Mouse (Mus musculus): ENCODE data around the gene Ube2f. TPM values are rescaled to one million over a fixed set of nuclear protein-coding genes. Genes with fewer than 3 reads are reported as not detected.

Ube2f gene
- polyA plus RNA-seq, 1 experiment from 2014 or later, result 71.6 TPM

DNA sequence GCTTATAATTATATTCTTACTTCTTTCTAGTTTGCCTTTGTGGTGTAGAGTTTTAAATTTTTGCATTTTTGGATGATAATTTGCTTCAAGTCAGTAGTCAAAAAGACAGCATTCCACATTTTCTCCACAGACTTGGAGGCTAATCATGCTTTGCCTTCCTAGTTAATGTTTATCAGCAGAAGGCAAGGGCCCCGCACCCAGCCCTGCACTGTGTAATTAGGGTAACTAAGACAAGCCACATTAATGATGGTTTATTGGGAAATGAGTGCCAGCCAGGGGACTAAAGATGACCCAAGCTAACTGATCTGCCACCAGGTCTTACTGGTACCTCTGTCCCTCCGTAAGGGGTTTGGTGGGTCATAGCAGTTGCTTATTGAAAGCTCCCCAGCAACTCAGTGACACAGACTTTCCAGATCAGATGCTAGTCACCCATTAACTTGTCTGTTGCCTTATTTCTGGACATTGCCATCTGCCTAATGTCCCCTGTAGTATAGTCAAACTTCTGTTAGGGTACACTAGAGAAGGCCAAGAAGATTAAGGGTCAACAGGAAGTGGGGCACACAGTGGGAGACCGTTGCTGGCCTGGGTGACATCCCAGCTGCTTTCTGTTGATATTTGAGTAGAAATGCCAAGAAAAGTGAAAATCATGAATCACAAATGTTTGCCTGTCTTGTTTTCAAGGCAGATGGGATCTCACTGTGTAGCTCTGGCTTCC is 51.3 kb downstream of the Ube2f start:
- Histone ChIP-seq H3K9me3 (replicated peaks) (no peaks in the 10 kb centered on the region), H3K4me3 (no peak overlapping the region), H3K27me3 (replicated peaks) (no peaks in the 10 kb centered on the region), H3K9ac (peak overlapping the region; percentile 22; the same call in 1 of the 2 replicates), H3K36me3 (peaks cover 57% of the 10 kb centered on the region), H3K4me2 (peak overlapping the region; percentile 31), H3K4me1 (peaks cover 45% of the 10 kb centered on the region), H3K27ac (peak overlapping the region; percentile 52)
- WGBS (ENCODE audit: insufficient replicate concordance), result 54% methylated on average over 3 of the region's 3 CpGs
- ATAC-seq, result no peak

DNA sequence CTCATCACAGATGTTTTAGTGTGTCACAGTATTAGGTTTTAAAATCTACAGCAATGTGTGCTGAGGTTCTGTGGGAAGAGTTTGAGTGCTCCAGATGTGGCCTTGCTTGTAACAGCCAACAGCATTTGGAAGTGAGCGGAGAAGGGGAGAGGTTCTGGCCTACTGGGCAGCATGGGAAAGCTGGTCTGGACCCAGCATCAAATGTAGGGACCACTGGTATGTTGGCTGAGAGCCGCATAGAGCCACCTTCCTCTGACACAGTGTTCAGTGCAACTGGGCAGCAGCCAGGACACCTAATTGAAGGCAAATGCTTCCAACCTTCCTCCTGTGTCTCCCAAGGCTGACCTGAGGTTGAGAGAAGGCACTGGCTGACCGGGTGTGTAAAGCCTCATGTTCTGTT is 51.9 kb downstream of the Ube2f start:
- Histone ChIP-seq H3K9me3 (replicated peaks) (no peaks in the 10 kb centered on the region), H3K36me3 (peaks cover 64% of the 10 kb centered on the region), H3K4me1 (peaks cover 45% of the 10 kb centered on the region), H3K9ac (no peak overlapping the region), H3K4me3 (no peak overlapping the region), H3K27ac (peak overlapping the region; percentile 52), H3K27me3 (replicated peaks) (no peaks in the 10 kb centered on the region), H3K4me2 (peak overlapping the region; percentile 31; the same call in 1 of the 2 replicates)
- ATAC-seq, result no peak
- WGBS (ENCODE audit: insufficient replicate concordance), result 77% methylated on average over 3 of the region's 3 CpGs

DNA sequence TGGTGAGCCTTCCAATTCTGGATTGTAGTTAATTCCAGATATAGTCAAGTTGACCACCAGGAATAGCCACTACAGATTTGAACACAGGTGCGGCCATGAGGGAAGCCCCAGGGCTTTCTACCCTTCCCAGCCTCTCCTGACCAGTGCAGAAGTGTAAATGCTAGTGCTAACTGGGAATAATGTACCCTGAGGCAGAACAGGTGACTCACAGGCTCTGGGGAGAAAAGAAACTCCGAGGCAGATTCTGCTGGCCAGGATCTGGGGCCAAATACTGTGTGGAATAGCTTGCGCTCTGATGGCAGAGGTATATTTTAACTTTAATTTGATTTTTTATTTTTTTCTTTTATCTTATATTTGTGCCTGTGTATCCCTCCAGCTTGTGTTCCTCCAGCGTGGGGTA is 54.5 kb downstream of the Ube2f start:
- H3K4me3 ChIP-seq, result no peak overlapping the region
- WGBS (ENCODE audit: insufficient replicate concordance), result 89% methylated on average over 4 of the region's 4 CpGs
- no peaks in the 10 kb centered on the region for H3K27me3 ChIP-seq (replicated peaks)
- H3K4me1 ChIP-seq, result peaks cover 32% of the 10 kb centered on the region
- H3K36me3 ChIP-seq, result peaks cover 90% of the 10 kb centered on the region
- H3K27ac ChIP-seq, result no peak overlapping the region
- no peak for ATAC-seq
- no peak overlapping the region for H3K4me2 ChIP-seq
- H3K9me3 ChIP-seq (replicated peaks), result no peaks in the 10 kb centered on the region
- H3K9ac ChIP-seq, result no peak overlapping the region

DNA sequence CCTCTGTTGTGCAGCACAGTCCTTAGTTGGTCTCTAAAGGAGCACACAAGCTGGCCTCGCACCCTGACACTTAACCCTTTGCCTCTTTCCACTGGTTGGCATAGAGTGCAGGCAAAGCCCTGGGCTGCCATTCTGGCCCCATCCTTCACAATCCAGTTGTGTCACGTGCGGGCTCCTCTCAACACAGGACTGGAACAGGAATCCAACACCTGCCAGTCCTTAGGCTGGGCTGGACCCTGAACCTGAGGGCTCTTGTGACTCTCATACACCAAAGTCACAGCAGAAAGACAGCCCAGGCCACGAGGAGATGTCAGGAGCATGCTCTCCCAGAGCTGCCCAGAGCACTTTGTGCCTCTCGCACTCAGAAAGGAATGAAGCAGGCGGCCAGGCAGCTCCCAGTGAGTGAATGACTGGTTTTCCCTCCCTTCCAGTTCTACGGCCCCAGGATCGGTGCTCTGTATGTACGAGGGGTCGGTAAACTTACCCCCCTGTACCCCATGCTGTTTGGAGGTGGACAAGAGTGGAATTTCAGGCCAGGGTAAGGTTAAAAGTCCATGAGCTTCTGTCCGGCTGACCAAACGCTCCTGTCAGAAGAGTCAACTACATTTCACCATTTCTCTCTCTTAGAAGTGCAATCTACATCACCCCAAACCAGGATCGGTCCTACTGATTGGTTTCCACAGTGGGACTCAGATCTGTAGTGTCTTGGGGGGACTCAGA is 59.4 kb downstream of the Ube2f start:
- H3K4me2 ChIP-seq, result no peak overlapping the region
- peaks cover 89% of the 10 kb centered on the region for H3K36me3 ChIP-seq
- WGBS (ENCODE audit: insufficient replicate concordance), result 85% methylated on average over 13 of the region's 13 CpGs
- H3K9me3 ChIP-seq (replicated peaks), result no peaks in the 10 kb centered on the region
- no peak overlapping the region for H3K4me3 ChIP-seq
- no peaks in the 10 kb centered on the region for H3K4me1 ChIP-seq
- no peak overlapping the region for H3K9ac ChIP-seq
- no peaks in the 10 kb centered on the region for H3K27me3 ChIP-seq (replicated peaks)
- ATAC-seq, result peak; percentile 14; the same call in 1 of the 2 replicates
- no peak overlapping the region for H3K27ac ChIP-seq

DNA sequence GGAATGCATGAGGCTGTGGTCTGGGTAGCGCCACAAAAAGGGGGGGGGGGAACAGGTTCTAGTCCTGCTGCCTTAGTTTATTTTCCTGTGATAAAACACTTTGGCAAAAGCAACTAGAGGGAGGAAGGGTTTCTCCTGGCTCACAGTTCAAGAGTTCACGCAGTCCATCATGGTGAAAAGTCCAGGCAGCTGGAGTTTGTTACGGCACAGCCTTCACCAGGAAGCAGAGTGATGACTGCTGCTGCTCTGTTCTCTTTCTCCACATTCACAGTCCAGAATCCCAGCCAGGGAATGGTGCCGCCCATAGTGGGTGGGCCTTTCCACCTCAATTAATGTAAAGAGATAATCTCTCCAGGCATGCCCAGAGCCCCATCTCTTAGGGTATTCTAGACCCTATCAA is 62.2 kb downstream of the Ube2f start:
- H3K9me3 ChIP-seq (replicated peaks), result no peaks in the 10 kb centered on the region
- no peak overlapping the region for H3K9ac ChIP-seq
- 85% methylated on average over 4 of the region's 4 CpGs for WGBS (ENCODE audit: insufficient replicate concordance)
- no peak overlapping the region for H3K4me2 ChIP-seq
- H3K27ac ChIP-seq, result no peak overlapping the region
- H3K27me3 ChIP-seq (replicated peaks), result no peaks in the 10 kb centered on the region
- peaks cover 78% of the 10 kb centered on the region for H3K36me3 ChIP-seq
- no peak overlapping the region for H3K4me3 ChIP-seq
- no peaks in the 10 kb centered on the region for H3K4me1 ChIP-seq
- no peak for ATAC-seq

DNA sequence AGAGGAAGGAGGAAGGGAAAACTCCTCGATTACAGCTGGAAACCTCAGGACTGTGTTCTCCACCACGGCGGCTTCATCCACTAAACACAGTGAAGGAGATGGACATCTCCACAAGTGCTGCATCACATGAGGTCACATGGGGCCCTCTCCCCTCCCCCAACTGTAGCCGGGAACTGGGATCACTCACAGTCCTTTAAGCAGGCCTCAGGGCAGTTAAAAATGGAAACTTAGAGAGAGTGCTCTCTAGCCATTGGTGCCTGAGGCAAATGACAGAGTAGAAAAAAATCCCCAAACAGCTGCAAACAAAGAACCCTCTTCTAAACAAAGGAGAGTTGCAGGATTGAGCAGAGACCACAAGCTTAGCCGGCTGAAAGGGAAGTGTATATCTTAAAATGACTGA is 63.1 kb downstream of the Ube2f start:
- Histone ChIP-seq H3K9me3 (replicated peaks) (no peaks in the 10 kb centered on the region), H3K27ac (no peak overlapping the region), H3K4me3 (no peak overlapping the region), H3K4me2 (no peak overlapping the region), H3K27me3 (replicated peaks) (no peaks in the 10 kb centered on the region), H3K4me1 (no peaks in the 10 kb centered on the region), H3K9ac (no peak overlapping the region), H3K36me3 (peaks cover 68% of the 10 kb centered on the region)
- WGBS (ENCODE audit: insufficient replicate concordance), result 73% methylated on average over 5 of the region's 5 CpGs
- no peak for ATAC-seq

DNA sequence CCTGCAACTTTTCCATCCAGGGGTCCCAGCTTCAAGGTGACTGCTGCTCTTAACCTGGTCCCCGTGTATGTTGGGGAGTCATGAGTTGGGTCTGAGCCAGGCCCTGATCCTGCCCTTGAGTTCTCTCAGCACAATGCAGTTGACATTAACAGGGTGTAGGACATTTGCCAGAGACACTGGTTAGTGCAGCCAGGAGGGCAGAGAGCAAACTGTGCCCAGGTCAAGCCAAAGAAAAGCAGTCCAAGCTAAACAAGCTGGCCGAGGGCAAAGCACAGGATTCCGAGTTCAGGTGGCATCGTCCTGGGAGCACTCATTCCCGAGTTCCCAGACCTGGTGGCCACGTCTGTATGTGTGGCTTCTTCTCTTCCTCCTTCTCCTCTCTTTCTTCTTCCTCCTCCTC is 67.6 kb downstream of the Ube2f start:
- H3K9me3 ChIP-seq (replicated peaks), result no peaks in the 10 kb centered on the region
- peaks cover 33% of the 10 kb centered on the region for H3K36me3 ChIP-seq
- 67% methylated on average over 6 of the region's 6 CpGs for WGBS (ENCODE audit: insufficient replicate concordance)
- peaks cover 15% of the 10 kb centered on the region for H3K4me1 ChIP-seq
- no peak for ATAC-seq
- no peak overlapping the region for H3K27ac ChIP-seq
- no peak overlapping the region for H3K4me2 ChIP-seq
- H3K27me3 ChIP-seq (replicated peaks), result no peaks in the 10 kb centered on the region
- H3K4me3 ChIP-seq, result no peak overlapping the region
- no peak overlapping the region for H3K9ac ChIP-seq

DNA sequence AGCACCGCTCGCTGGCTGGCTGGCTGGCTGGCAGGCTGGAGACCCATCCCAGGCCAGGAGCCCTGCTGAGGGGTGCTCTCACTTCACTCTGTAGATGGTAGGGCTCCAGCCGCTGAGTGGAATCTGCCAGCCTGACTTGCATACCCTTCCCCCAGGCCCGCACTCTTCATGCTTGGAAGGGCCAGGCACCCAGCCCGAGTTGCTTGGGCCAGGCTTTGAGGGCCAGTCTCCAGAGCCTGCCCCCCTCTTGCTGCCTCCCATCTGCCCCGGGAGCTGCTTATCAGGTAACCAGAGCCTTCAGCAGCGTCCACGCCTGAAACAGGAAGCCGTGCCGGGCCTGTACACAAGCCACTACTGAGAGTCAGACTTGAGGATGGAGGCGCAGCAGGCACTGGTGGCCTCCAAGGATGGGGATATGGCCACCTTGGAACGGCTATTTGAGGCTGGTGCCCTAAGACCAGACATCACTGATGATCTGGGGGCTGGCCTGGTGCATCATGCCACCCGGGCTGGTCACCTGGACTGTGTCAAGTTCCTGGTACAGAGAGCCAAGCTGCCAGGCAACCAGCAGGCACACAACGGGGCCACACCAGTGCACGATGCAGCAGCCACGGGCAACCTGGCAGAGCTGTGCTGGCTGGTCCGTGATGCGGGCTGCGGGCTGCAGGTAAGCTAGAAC is 71.8 kb downstream of the Ube2f start, which contains the start of gene Espnl:
Gene Espnl, plus strand, starts transcription at position 316 of the 679 bp plus-strand sequence.
- no peak within 1 kb of the TSS for H3K27ac ChIP-seq
- no peaks in the 10 kb centered on the region for H3K9me3 ChIP-seq (replicated peaks)
- H3K4me2 ChIP-seq, result peak within 1 kb of the TSS; percentile 8; the same call in 1 of the 2 replicates
- peak; percentile 54 for ATAC-seq
- H3K4me1 ChIP-seq, result peaks cover 15% of the 10 kb centered on the region
- H3K27me3 ChIP-seq (replicated peaks), result 0 out of 2 replicates have a peak, but pooled peaks cover 5% of the 10 kb centered on the region
- no peak within 1 kb of the TSS for H3K9ac ChIP-seq
- 45% methylated on average over 19 of the region's 19 CpGs for WGBS (ENCODE audit: insufficient replicate concordance)
- no peak within 1 kb of the TSS for H3K4me3 ChIP-seq
- H3K36me3 ChIP-seq, result peaks cover 8% of the 10 kb centered on the region; the same call in 1 of the 2 replicates

DNA sequence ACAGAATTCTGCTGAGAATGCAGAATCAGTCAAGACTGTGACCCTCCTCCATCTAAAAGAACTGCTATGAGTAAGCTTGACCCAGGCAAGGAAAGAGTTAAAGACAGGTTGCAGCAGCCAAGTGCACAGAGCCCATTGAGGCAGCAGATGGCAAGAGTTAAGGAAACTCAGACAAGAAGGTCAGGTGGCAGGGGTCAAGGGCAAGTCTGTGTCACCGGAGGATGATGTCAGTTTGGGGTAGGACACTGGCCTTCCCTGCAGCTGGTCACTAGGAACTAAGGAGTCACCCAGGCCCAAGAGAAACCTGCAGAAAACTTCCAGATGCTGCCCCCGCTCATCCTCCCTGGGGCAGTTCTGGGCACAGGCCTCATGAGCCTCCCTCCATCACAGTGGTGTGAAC is 74.5 kb downstream of the Ube2f start:
- WGBS (ENCODE audit: insufficient replicate concordance), result 62% methylated on average over 2 of the region's 2 CpGs
- no peaks in the 10 kb centered on the region for H3K36me3 ChIP-seq
- H3K27me3 ChIP-seq (replicated peaks), result 0 out of 2 replicates have a peak, but pooled peaks cover 8% of the 10 kb centered on the region
- H3K4me1 ChIP-seq, result peaks cover 15% of the 10 kb centered on the region
- no peak overlapping the region for H3K27ac ChIP-seq
- no peak for ATAC-seq
- H3K9me3 ChIP-seq (replicated peaks), result no peaks in the 10 kb centered on the region
- no peak overlapping the region for H3K4me2 ChIP-seq
- no peak overlapping the region for H3K9ac ChIP-seq
- no peak overlapping the region for H3K4me3 ChIP-seq

DNA sequence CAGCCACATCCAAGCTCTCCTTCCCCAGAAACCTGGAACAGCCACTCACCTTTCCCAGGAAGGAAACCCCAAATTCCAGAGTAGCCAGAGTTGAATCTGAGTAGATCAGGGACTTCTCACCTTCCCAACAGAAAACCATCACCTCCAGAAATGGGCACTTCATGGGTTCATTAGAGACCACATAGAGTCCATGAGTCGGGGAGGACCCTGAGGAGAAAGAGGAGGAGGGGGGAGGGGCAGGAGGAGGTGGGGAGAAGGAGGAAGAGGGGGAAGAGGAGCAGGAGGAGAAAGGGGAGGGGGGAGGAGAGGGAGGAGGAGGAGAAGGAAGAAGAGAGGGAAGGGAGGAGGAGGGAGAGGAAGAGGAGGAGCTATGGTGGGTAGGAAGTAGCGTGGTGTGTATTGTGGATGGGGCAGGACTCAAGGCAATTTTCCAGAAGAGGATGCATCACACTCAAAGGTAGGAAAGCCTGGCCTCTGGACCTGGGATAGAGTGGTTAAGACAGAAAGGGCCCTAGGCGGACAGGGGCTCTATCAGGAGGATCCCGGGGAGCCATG is 75.5 kb downstream of the Ube2f start:
- Histone ChIP-seq H3K4me2 (no peak overlapping the region), H3K27ac (no peak overlapping the region), H3K27me3 (replicated peaks) (peaks cover 8% of the 10 kb centered on the region; the same call in 1 of the 2 replicates), H3K4me3 (no peak overlapping the region), H3K4me1 (peaks cover 15% of the 10 kb centered on the region), H3K9me3 (replicated peaks) (no peaks in the 10 kb centered on the region), H3K9ac (no peak overlapping the region), H3K36me3 (no peaks in the 10 kb centered on the region)
- 52% methylated on average over 4 of the region's 4 CpGs for WGBS (ENCODE audit: insufficient replicate concordance)
- ATAC-seq, result no peak

DNA sequence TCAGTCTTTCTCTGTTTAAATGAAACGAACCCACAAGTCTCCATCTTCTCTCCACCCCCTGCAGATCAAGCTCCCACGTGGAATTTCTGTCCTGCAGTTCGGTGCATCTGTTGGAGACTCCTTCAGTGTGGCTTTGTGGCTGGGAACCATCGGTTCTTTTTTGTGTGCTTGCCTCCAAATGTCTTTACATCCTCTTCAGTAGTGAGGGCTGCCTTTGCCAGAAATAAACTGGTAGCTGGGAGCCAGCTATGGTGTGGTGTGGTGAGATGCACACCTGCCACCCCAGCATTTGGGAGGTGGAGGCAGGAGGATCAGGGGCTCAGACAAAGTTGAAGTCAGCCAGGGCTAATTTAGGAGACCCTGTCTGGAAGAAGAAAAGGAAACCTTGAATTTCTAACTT is 82.0 kb downstream of the Ube2f start:
- Histone ChIP-seq H3K4me2 (no peak overlapping the region), H3K36me3 (no peaks in the 10 kb centered on the region), H3K27me3 (replicated peaks) (peaks cover 4% of the 10 kb centered on the region; the same call in 1 of the 2 replicates), H3K9me3 (replicated peaks) (no peaks in the 10 kb centered on the region), H3K4me1 (peaks cover 11% of the 10 kb centered on the region; the same call in 1 of the 2 replicates), H3K27ac (no peak overlapping the region), H3K9ac (no peak overlapping the region), H3K4me3 (no peak overlapping the region)
- WGBS (ENCODE audit: insufficient replicate concordance), result 42% methylated on average over 4 of the region's 4 CpGs
- ATAC-seq, result no peak

DNA sequence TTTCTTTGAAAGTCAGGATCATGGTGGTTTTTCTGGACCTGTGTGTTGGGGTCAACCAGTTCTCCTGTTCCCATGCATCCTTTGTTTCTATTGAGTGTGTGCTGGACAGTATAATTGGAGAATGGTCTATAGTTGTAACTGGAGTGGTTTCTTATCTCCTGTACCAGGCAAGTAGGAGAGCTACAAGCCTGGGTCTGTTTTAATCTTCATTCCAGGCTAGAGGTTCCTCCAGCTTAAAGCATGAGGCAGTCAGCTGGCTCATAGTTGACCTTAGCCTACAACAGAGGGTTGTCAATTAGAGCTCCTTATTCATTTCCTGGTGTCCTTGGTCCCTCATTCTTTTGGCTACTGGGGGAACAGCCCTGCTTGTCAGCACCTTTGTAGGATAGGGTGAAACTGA is 83.5 kb downstream of the Ube2f start:
- no peak overlapping the region for H3K4me2 ChIP-seq
- no peak for ATAC-seq
- H3K27ac ChIP-seq, result no peak overlapping the region
- H3K9me3 ChIP-seq (replicated peaks), result no peaks in the 10 kb centered on the region
- peaks cover 14% of the 10 kb centered on the region for H3K27me3 ChIP-seq (replicated peaks)
- H3K4me1 ChIP-seq, result peaks cover 11% of the 10 kb centered on the region; the same call in 1 of the 2 replicates
- no peak overlapping the region for H3K9ac ChIP-seq
- H3K4me3 ChIP-seq, result no peak overlapping the region
- H3K36me3 ChIP-seq, result no peaks in the 10 kb centered on the region

Measured in liver, embryonic 12.5 days (tissue).